Mouse (Mus musculus) limb, embryonic 11.5 days (tissue): ENCODE results near the gene Olfr401. TPM values are rescaled to one million over a fixed set of nuclear protein-coding genes. Genes with fewer than 3 reads are reported as not detected.
"Not testable (repeated sequence)": the region's sequence is repeated elsewhere in the genome, so short reads cannot be mapped to it uniquely, and the experiment has no call there.

Experiments
- ATAC-seq: fragments of 200-750 bp; cut with Nextera tagmentation; 2 replicates; pipeline ENCODE4 v1.8.0; 2017; ENCODE audit warnings: low read depth; ENCODE audit not compliant: insufficient number of reproducible peaks, low FRiP score, low TSS enrichment
- DNase-seq: peaks from one replicate; pipeline ENCODE4 v3.0.0-alpha.2; 2015; ENCODE audit warnings: low spot score
- H3K27ac ChIP-seq: fragments of 300-500 bp; sonication (generic); replicated peaks from 2 replicates; pipeline ENCODE4 v1.5.1; 2014; ENCODE audit warnings: low read depth, mild to moderate bottlenecking, low read length
- H3K27me3 ChIP-seq: fragments of 300-500 bp; sonication (generic); 2 replicates; pipeline ENCODE4 v1.6.1; 2014; ENCODE audit warnings: mild to moderate bottlenecking, low read length, mixed read lengths; ENCODE audit not compliant: control insufficient read depth, insufficient read depth
- H3K36me3 ChIP-seq: fragments of 300-500 bp; sonication (generic); 2 replicates; pipeline ENCODE4 v1.6.1; 2014; ENCODE audit warnings: mild to moderate bottlenecking, low read length, moderate library complexity, mixed read lengths; ENCODE audit not compliant: control insufficient read depth, insufficient read depth
- H3K4me1 ChIP-seq: fragments of 300-500 bp; sonication (generic); 2 replicates; pipeline ENCODE4 v1.6.1; 2014; ENCODE audit warnings: low read length, mixed read lengths; ENCODE audit not compliant: control insufficient read depth, insufficient read depth
- H3K4me2 ChIP-seq: fragments of 300-500 bp; sonication (generic); 2 replicates; pipeline ENCODE4 v1.6.1; 2014; ENCODE audit warnings: low read depth, mild to moderate bottlenecking, moderate library complexity; ENCODE audit not compliant: severe bottlenecking
- H3K4me3 ChIP-seq: fragments of 300-500 bp; sonication (generic); 2 replicates; pipeline ENCODE4 v1.5.1; 2014; ENCODE audit warnings: low read depth, low read length
- H3K9ac ChIP-seq: fragments of 300-500 bp; sonication (generic); 2 replicates; pipeline ENCODE4 v1.6.1; 2014; ENCODE audit warnings: mild to moderate bottlenecking, low read length
- H3K9me3 ChIP-seq: fragments of 300-500 bp; sonication (generic); 2 replicates; pipeline ENCODE4 v1.6.1; 2016; ENCODE audit warnings: low read length; ENCODE audit not compliant: control insufficient read depth
- WGBS: fragments of 180-500 bp; shearing (Covaris S2); extraction: QIAGEN DNeasy Blood & Tissue Kit; methylation state at CpG from one replicate; pipeline ENCODE4 v1.1.7; 2014; 5-methylcytosine and 5-hydroxymethylcytosine counted together
- polyA plus RNA-seq: library from polyadenylated mRNA; unstranded; fragments of >200 nt; fragmentation: Nextera tagmentation; extraction: Ambion mirVana; gene quantifications from 2 replicates; pipeline ENCODE4 v1.2.1, GENCODE M21; 2014

Gene Olfr401
- polyA plus RNA-seq: not detected in 2 replicates

DNA sequence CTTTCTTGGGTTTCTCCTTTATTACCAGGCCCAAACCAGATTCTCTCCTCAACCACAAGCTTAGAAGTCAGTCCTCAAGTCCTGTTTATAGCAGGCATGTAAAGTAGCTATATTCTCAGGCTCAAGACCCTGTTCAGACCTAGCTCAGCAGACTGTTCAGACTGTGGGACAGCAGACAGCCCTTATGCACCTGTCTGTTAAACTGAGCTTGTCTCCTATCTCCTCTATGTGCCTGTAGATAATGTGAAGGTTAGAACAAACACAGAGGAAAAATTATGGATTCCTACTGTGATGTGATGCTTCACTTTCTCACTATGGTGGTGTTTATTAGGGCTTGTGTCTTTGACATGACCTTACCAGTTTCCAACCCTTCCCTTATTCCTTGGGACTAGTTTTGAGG lies at the start of gene Olfr401:
Olfr401 (plus strand) TSS at position 301 of the 400 bp plus-strand sequence.
- DNase-seq (no peak), ATAC-seq (no peak)
- Histone ChIP-seq H3K36me3 (no peaks in the 10 kb centered on the region), H3K4me2 (no peak within 1 kb of the TSS), H3K4me3 (no peak within 1 kb of the TSS), H3K4me1 (no peaks in the 10 kb centered on the region), H3K27ac (no peak within 1 kb of the TSS), H3K9ac (no peak within 1 kb of the TSS), H3K27me3 (no peaks in the 10 kb centered on the region), H3K9me3 (peaks cover 7% of the 10 kb centered on the region; the same call in 1 of the 2 replicates)

DNA sequence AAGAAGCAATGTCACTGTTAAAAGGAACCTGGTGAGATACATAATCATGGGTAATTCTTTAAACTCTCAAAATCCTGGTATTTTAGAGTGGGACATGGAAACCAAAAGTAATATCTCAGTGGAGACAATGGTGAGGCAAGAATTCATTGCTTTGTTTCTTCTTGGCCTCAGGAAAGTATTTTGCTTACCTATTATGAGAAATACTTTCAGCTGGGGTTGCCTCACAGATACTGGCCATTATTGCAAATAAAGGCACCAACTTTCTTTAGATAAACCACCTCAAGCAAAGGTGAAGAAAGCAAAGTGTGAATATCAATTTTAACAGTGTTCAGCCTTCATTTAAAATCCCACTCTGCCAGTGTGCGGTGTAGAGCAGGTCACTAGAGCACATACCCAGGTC lies 43.9 kb upstream of the Olfr401 start, which contains the start of gene Zfp616:
Zfp616 (plus strand) TSS at position 301 of the 400 bp plus-strand sequence.
- 97% methylated on average over 1 of the region's 1 CpGs for WGBS
- Histone ChIP-seq H3K27me3 (no peaks in the 10 kb centered on the region), H3K4me3 (no peak within 1 kb of the TSS), H3K27ac (no peak within 1 kb of the TSS), H3K9me3 (peaks cover 4% of the 10 kb centered on the region; the same call in 1 of the 2 replicates), H3K9ac (no peak within 1 kb of the TSS), H3K4me2 (no peak within 1 kb of the TSS), H3K36me3 (no peaks in the 10 kb centered on the region), H3K4me1 (no peaks in the 10 kb centered on the region)
- no peak for DNase-seq
- no peak for ATAC-seq

- H3K4me1 ChIP-seq: no peaks in the 10 kb centered on the region
- H3K9ac ChIP-seq: no peak overlapping the region
- no peak for DNase-seq
- no peaks in the 10 kb centered on the region for H3K9me3 ChIP-seq
- H3K27me3 ChIP-seq: no peaks in the 10 kb centered on the region
- H3K4me2 ChIP-seq: no peak overlapping the region
- 70% methylated on average over 2 of the region's 2 CpGs for WGBS
- H3K4me3 ChIP-seq: no peak overlapping the region
- no peaks in the 10 kb centered on the region for H3K36me3 ChIP-seq
- ATAC-seq: no peak
- H3K27ac ChIP-seq: no peak overlapping the region
These were observed 12.8 kb upstream of the Olfr401 start for GRCm38 (mm10) chr11:74100724-74101123.

GRCm38 (mm10) chr11:74101507-74101906 lies 12.0 kb upstream of the Olfr401 start:
- Histone ChIP-seq H3K36me3 (no peaks in the 10 kb centered on the region), H3K9me3 (no peaks in the 10 kb centered on the region), H3K27ac (no peak overlapping the region), H3K9ac (no peak overlapping the region), H3K4me3 (no peak overlapping the region), H3K27me3 (no peaks in the 10 kb centered on the region), H3K4me1 (no peaks in the 10 kb centered on the region), H3K4me2 (no peak overlapping the region)
- ATAC-seq (no peak), DNase-seq (no peak)
- WGBS: 50% methylated on average over 2 of the region's 2 CpGs

GRCm38 (mm10) chr11:74105066-74105465 lies 8.4 kb upstream of the Olfr401 start:
- no peaks in the 10 kb centered on the region for H3K36me3 ChIP-seq
- no peak for ATAC-seq
- WGBS: 18% methylated on average over 5 of the region's 5 CpGs

DNA sequence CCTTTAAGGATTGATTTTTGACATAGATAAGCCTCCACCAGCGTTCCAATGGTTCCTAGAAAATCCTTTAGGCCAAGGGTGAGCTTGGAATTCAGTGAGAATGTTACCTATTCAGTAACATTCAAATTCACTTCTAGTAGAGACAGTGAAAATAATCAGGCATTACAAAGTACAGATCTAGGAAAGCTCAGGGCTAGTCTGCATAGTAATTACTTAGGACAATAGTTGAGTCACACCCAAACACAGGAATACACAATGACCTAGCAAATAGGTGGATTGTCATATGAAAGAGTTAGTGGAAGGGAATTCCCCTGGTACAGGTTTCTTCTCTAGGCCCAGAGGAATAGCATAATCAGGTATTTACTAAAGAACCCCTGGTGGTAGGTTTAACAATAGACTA lies 26.5 kb downstream of the Olfr401 start:
- WGBS: 26% methylated on average over 1 of the region's 1 CpGs
- H3K36me3 ChIP-seq, H3K9me3 ChIP-seq, ATAC-seq, H3K4me1 ChIP-seq, DNase-seq, H3K4me2 ChIP-seq, H3K27me3 ChIP-seq, H3K27ac ChIP-seq, H3K4me3 ChIP-seq, H3K9ac ChIP-seq: not testable (repeated sequence)

More at GRCm38 (mm10) chr11:74105066-74105465, 8.4 kb upstream of the Olfr401 start:
- Histone ChIP-seq H3K9me3 (peaks cover 1% of the 10 kb centered on the region; the same call in 1 of the 2 replicates), H3K4me3 (no peak overlapping the region), H3K27ac (no peak overlapping the region), H3K9ac (no peak overlapping the region), H3K4me1 (no peaks in the 10 kb centered on the region), H3K27me3 (no peaks in the 10 kb centered on the region), H3K4me2 (no peak overlapping the region)
- DNase-seq: no peak

DNA sequence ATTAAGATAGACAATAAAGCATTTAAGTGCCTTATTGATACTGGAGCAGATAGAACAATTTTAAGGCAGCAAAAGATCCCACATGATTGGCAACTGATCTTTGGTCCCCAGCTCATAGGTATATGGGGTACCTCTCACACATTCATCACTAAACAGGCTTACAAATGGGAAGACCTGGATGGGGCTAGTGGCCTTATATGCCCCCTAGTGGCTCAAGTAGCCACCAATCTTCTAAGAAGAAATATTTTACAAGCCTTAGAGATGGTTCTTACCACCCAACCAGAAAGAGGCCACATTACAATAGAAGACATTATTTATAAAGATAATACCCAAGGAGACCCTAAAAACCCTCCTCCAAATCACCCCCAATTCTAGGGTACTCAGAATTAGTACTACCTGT lies 32.4 kb downstream of the Olfr401 start:
- no peak overlapping the region for H3K4me3 ChIP-seq
- no peak overlapping the region for H3K9ac ChIP-seq
- no peak overlapping the region for H3K4me2 ChIP-seq
- peaks cover 3% of the 10 kb centered on the region; the same call in 1 of the 2 replicates for H3K9me3 ChIP-seq
- no peaks in the 10 kb centered on the region for H3K36me3 ChIP-seq
- no peaks in the 10 kb centered on the region for H3K27me3 ChIP-seq
- no peak for ATAC-seq
- H3K4me1 ChIP-seq: no peaks in the 10 kb centered on the region
- no peak overlapping the region for H3K27ac ChIP-seq
- DNase-seq: no peak

DNA sequence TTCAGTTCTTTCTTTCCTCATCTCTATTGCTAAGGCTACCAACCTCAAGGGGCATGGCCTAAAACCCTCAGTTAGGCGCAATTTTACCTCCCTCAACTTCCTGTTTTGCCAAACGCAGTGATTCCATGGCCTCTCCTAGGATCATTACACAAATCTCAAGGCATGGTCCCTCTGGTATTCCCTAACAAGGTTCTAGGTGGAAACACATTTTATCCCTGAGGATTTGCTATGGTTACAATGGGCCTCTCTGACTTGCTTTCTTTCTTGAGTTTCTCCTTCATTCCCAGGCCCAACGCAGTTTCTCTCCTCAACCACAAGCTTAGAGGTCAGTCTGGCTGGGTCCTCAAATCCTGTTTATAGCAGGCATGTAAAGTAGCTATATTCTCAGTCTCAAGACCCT lies 39.7 kb downstream of the Olfr401 start, which contains the start of gene Olfr402:
Olfr402 (plus strand) TSS at position 301 of the 400 bp plus-strand sequence.
- H3K9me3 ChIP-seq: peaks cover 3% of the 10 kb centered on the region; the same call in 1 of the 2 replicates
- no peak within 1 kb of the TSS for H3K4me3 ChIP-seq
- no peaks in the 10 kb centered on the region for H3K4me1 ChIP-seq
- DNase-seq: no peak
- ATAC-seq: no peak
- H3K4me2 ChIP-seq: no peak within 1 kb of the TSS
- 75% methylated on average over 3 of the region's 3 CpGs for whole genome bisulfite sequencing
- no peaks in the 10 kb centered on the region for H3K27me3 ChIP-seq
- H3K27ac ChIP-seq: no peak within 1 kb of the TSS
- no peaks in the 10 kb centered on the region for H3K36me3 ChIP-seq
- no peak within 1 kb of the TSS for H3K9ac ChIP-seq

GRCm38 (mm10) chr11:74168771-74169170 lies 55.3 kb downstream of the Olfr401 start:
- Histone ChIP-seq H3K4me3 (no peak overlapping the region), H3K4me2 (no peak overlapping the region), H3K27ac (no peak overlapping the region), H3K36me3 (no peaks in the 10 kb centered on the region), H3K4me1 (no peaks in the 10 kb centered on the region), H3K27me3 (no peaks in the 10 kb centered on the region), H3K9me3 (no peaks in the 10 kb centered on the region), H3K9ac (no peak overlapping the region)
- ATAC-seq (no peak), DNase-seq (no peak)
